Mouse (Mus musculus): Measurements from ENCODE around the gene Map2k1.

DNA sequence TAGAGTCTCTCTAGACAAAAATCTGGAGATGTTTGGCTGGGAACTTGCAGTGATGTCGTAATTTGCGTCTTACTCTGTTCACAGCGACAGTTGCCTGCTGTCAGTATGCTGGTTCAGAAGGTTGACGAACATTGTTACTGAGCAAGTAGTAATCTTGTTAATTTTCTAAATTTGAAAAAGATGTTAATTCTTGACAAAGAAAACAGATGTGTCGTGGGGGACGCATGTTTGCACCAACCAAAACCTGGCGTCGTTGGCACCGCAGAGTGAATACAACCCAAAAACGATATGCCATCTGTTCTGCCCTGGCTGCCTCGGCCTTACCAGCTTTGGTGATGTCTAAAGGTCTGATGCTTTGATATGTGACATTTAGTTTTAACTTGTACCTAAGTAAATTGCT lies 78.1 kb downstream of the Map2k1 start:
- no peak for TF ChIP-seq ZC3H11A (IDR thresholded peaks at IDR 0.05; ENCODE audit: borderline replicate concordance, low read depth, low read length)
- TF ChIP-seq MAFK (IDR thresholded peaks at IDR 0.05; ENCODE audit: insufficient read depth, low read depth, low read length) = no peak
- no peak for TF ChIP-seq CHD2 (IDR thresholded peaks at IDR 0.05; ENCODE audit: low read depth, low read length)
- no peak for TF ChIP-seq HCFC1 (IDR thresholded peaks at IDR 0.05; ENCODE audit: borderline replicate concordance, insufficient read depth, low read length)
- no peak for TF ChIP-seq ZNF384 (IDR thresholded peaks at IDR 0.05; ENCODE audit: low read depth, low read length)

Measured in ES-E14 (cell line).